Mouse (Mus musculus): ENCODE data around the gene Samd7. TPM values are rescaled to one million over a fixed set of nuclear protein-coding genes. Genes with fewer than 3 reads are reported as not detected.

Gene Samd7
- polyA plus RNA-seq, 1 experiment from 2014 or later, result not detected

DNA sequence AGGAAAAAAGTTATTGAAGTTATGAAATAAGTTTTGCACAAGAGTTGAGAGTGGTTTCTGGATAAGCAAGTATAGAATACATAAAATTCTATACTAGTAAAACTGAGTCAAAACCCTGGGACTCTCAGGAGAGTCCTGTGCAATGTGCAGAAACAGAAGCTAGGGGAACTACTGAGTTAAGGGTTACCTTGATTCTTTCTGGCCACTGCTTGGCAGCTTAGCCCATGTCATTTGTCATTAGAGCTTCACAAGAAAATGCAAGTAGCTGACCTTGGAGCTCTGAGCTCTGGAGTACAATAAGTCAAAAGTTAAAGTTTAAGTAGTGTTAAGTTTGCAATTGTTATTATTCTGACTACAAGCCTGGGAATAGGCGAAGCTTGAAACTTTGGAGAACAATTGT is 32.8 kb upstream of the Samd7 start:
- Histone ChIP-seq H3K27ac (ENCODE audit: low read depth) (no peak overlapping the region), H3K4me3 (ENCODE audit: low read depth, low read length) (no peak overlapping the region), H3K9me3 (ENCODE audit: low read depth, low read length) (no peaks in the 10 kb centered on the region), H3K4me2 (no peak overlapping the region), H3K36me3 (ENCODE audit: insufficient read depth) (no peaks in the 10 kb centered on the region), H3K27me3 (ENCODE audit: insufficient read depth, low read length) (no peaks in the 10 kb centered on the region), H3K9ac (no peak overlapping the region), H3K4me1 (ENCODE audit: insufficient read depth) (no peaks in the 10 kb centered on the region)
- no peak for TF ChIP-seq CTCF (IDR thresholded peaks at IDR 0.05; ENCODE audit: low read depth)
- WGBS, result 82% methylated on average over 1 of the region's 1 CpGs
- no peak for ATAC-seq (ENCODE audit: insufficient read depth)
- DNase-seq, result no peak

DNA sequence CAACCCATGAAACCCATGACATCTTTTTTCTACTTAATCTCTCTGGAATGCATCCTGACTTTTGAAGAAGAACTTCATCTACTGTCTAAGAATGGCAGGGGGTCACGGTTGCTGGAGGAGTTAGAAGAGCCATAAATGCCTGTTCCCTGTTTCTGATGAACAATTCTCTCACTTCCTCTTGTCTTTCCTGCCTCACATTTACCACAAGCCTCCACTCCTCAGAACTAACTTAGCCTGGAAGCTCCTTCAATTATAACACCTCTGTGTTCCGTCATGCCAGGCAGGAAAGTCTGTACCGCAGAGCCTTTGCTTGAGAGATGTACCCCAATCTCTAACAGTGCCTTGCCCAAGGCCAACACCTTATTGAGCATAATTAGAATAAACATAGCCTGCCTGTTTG is 27.4 kb upstream of the Samd7 start:
- 85% methylated on average over 3 of the region's 3 CpGs for WGBS
- Histone ChIP-seq H3K27me3 (ENCODE audit: insufficient read depth, low read length) (no peaks in the 10 kb centered on the region), H3K9me3 (ENCODE audit: low read depth, low read length) (no peaks in the 10 kb centered on the region), H3K4me3 (ENCODE audit: low read depth, low read length) (no peak overlapping the region), H3K27ac (ENCODE audit: low read depth) (no peak overlapping the region), H3K36me3 (ENCODE audit: insufficient read depth) (no peaks in the 10 kb centered on the region), H3K9ac (no peak overlapping the region), H3K4me1 (ENCODE audit: insufficient read depth) (no peaks in the 10 kb centered on the region), H3K4me2 (no peak overlapping the region)
- no peak for TF ChIP-seq CTCF (IDR thresholded peaks at IDR 0.05; ENCODE audit: low read depth)
- DNase-seq (no peak), ATAC-seq (ENCODE audit: insufficient read depth) (no peak)

DNA sequence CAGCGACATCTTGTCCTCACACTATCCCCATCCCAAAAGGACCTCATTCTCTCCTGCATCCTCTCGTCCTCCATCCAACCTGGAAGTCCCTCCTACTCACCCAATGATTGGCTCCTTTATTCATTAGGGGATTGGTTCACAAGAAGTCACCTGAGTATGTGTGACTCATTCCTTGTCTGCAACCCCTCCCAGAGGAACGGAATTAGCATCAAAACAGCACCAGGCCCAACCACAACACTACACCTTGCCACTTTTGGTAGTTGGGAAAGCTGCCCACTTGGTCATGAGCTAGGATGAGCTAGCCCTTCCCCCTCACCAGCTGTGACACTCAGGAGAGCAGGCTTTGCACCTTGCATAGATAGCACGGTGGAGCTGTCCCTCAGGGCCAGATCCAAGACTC is 24.1 kb upstream of the Samd7 start:
- no peak overlapping the region for H3K4me3 ChIP-seq (ENCODE audit: low read depth, low read length)
- DNase-seq, result no peak
- no peak overlapping the region for H3K9ac ChIP-seq
- H3K27me3 ChIP-seq (ENCODE audit: insufficient read depth, low read length), result no peaks in the 10 kb centered on the region
- H3K4me2 ChIP-seq, result no peak overlapping the region
- no peaks in the 10 kb centered on the region for H3K4me1 ChIP-seq (ENCODE audit: insufficient read depth)
- no peak overlapping the region for H3K27ac ChIP-seq (ENCODE audit: low read depth)
- no peak for TF ChIP-seq CTCF (IDR thresholded peaks at IDR 0.05; ENCODE audit: low read depth)
- no peaks in the 10 kb centered on the region for H3K9me3 ChIP-seq (ENCODE audit: low read depth, low read length)
- WGBS, result 74% methylated on average over 4 of the region's 4 CpGs
- no peak for ATAC-seq (ENCODE audit: insufficient read depth)
- no peaks in the 10 kb centered on the region for H3K36me3 ChIP-seq (ENCODE audit: insufficient read depth)

DNA sequence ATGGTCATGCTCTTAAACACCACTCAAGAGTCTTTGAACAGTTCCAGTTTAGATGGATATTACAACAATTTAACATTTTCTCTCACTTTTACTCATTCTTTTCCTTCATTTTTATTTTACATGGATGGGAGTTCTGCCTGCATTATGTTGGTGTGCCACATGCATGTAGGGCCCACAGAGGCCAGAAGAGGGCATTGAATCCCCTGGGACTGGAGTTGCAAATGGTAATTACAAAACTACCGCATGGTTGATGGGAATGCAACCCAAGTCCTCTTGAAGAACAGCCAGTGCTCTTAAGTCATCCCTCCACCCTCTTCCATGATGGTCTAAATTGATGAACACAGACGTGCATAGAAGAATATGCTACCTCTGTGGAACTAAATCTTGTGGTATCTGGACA is 23.6 kb upstream of the Samd7 start:
- H3K4me3 ChIP-seq (ENCODE audit: low read depth, low read length), result no peak overlapping the region
- H3K36me3 ChIP-seq (ENCODE audit: insufficient read depth), result no peaks in the 10 kb centered on the region
- H3K9ac ChIP-seq, result no peak overlapping the region
- peak overlapping the region; percentile 28; the same call in 1 of the 2 replicates for H3K27ac ChIP-seq (ENCODE audit: low read depth)
- no peaks in the 10 kb centered on the region for H3K4me1 ChIP-seq (ENCODE audit: insufficient read depth)
- no peak overlapping the region for H3K4me2 ChIP-seq
- no peaks in the 10 kb centered on the region for H3K27me3 ChIP-seq (ENCODE audit: insufficient read depth, low read length)
- DNase-seq (no peak), ATAC-seq (ENCODE audit: insufficient read depth) (no peak)
- 0 out of 2 replicates have a peak, but pooled peaks have one; percentile 6 for TF ChIP-seq CTCF (IDR thresholded peaks at IDR 0.05; ENCODE audit: low read depth)
- WGBS, result 82% methylated on average over 2 of the region's 2 CpGs
- no peaks in the 10 kb centered on the region for H3K9me3 ChIP-seq (ENCODE audit: low read depth, low read length)

DNA sequence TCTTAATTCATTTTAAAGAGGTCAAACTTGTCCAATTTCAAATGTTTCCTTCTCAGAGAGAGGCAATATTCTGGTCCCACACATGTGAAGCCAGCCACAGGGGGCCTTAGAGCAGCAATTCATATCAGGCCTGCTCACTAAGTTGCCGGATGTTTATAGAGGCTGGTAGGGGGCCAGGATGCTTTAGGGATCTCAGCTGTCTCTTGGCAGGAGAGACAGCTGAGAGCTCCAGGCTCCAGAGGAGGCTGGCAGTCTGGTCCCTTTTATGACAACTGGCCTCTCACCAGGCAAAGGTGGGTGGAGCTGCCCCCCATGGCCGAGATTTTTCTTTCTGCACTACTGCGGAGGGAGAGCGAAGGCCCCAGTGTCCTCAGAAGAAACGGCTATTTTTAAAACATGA is 22.9 kb upstream of the Samd7 start:
- Histone ChIP-seq H3K4me1 (ENCODE audit: insufficient read depth) (no peaks in the 10 kb centered on the region), H3K4me2 (no peak overlapping the region), H3K27me3 (ENCODE audit: insufficient read depth, low read length) (no peaks in the 10 kb centered on the region), H3K4me3 (ENCODE audit: low read depth, low read length) (no peak overlapping the region), H3K9me3 (ENCODE audit: low read depth, low read length) (no peaks in the 10 kb centered on the region), H3K27ac (ENCODE audit: low read depth) (peak overlapping the region; percentile 28; the same call in 1 of the 2 replicates), H3K36me3 (ENCODE audit: insufficient read depth) (no peaks in the 10 kb centered on the region), H3K9ac (no peak overlapping the region; the same call in 1 of the 2 replicates)
- DNase-seq, result peak; percentile 78
- TF ChIP-seq CTCF (IDR thresholded peaks at IDR 0.05; ENCODE audit: low read depth), result 0 out of 2 replicates have a peak, but pooled peaks have one; percentile 8
- peak; percentile 87 for ATAC-seq (ENCODE audit: insufficient read depth)
- WGBS, result 34% methylated on average over 5 of the region's 5 CpGs

DNA sequence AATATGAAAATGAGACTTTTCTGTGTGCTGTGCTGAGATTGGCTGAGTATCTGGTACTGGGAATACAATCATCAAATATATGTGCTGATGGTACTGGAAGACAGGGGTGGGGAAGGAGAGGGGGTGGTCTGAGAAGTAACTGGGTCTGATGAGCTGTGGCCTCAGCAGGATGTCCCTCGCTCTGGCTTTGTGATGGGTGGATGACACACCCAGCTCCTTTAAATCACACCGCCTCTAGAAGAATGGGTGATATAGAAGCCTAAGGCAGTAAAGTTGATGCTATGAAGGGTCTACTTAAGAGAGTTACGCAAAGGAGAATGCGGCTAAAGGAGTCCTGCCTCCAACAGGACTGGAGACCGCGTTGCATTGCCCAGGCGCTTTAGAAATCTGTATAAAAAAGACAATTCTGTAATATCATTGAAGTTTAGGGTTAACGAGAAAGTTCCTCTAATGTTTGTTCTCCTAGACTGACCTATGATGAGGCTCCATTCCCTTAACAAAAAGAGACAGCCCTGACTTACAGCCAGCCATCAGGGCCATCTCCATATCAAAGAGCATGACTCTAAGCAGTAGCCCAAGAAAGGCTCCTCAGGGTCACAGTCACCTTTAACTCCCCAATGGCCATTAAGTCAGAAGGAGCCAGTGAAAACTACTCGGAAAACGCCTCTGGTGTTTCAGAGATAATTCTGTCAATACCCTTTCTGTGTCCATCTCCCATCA is 21.8 kb upstream of the Samd7 start:
- H3K4me1 ChIP-seq (ENCODE audit: insufficient read depth), result no peaks in the 10 kb centered on the region
- ATAC-seq (ENCODE audit: insufficient read depth), result no peak
- no peak overlapping the region for H3K27ac ChIP-seq (ENCODE audit: low read depth)
- H3K27me3 ChIP-seq (ENCODE audit: insufficient read depth, low read length), result no peaks in the 10 kb centered on the region
- H3K36me3 ChIP-seq (ENCODE audit: insufficient read depth), result no peaks in the 10 kb centered on the region
- H3K4me3 ChIP-seq (ENCODE audit: low read depth, low read length), result no peak overlapping the region
- H3K9me3 ChIP-seq (ENCODE audit: low read depth, low read length), result no peaks in the 10 kb centered on the region
- WGBS, result 65% methylated on average over 10 of the region's 10 CpGs
- H3K9ac ChIP-seq, result no peak overlapping the region
- no peak for DNase-seq
- TF ChIP-seq CTCF (IDR thresholded peaks at IDR 0.05; ENCODE audit: low read depth), result no peak
- no peak overlapping the region for H3K4me2 ChIP-seq

DNA sequence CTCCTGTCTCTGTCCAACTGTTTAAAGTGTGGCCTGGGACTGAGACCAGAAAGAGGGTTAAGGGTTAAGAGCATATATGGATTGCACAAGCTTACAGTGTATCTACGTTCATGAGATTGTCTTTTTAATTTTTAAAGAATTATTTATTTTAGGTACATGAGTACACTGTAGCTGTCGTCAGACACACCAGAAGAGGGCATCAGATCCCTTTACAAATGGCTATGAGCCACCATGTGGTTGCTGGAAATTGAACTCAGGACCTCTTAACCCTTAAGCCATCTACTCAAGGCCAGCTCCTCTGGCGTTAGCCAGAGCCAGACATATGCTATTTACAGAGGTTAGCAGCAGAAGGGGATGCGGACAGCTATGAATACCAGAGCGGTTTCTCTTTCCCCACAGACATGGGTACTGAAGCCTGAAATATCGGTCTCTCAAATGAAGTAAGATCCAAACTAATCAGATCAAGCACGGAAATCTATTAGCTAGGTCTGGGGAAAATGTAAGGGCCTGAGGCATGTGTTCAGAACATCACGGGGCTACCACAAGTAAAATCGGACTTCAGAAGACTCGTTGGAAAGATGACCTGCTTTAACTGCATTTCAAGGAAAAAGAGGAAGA is 21.1 kb upstream of the Samd7 start:
- Histone ChIP-seq H3K27ac (ENCODE audit: low read depth) (no peak overlapping the region), H3K4me2 (no peak overlapping the region), H3K9ac (no peak overlapping the region), H3K27me3 (ENCODE audit: insufficient read depth, low read length) (no peaks in the 10 kb centered on the region), H3K9me3 (ENCODE audit: low read depth, low read length) (no peaks in the 10 kb centered on the region), H3K4me3 (ENCODE audit: low read depth, low read length) (no peak overlapping the region), H3K4me1 (ENCODE audit: insufficient read depth) (no peaks in the 10 kb centered on the region), H3K36me3 (ENCODE audit: insufficient read depth) (no peaks in the 10 kb centered on the region)
- WGBS, result 72% methylated on average over 10 of the region's 10 CpGs
- DNase-seq (no peak), ATAC-seq (ENCODE audit: insufficient read depth) (no peak)
- no peak for TF ChIP-seq CTCF (IDR thresholded peaks at IDR 0.05; ENCODE audit: low read depth)

Measured in lung, embryonic 14.5 days (tissue).